Mouse (Mus musculus): ENCODE measurements around the gene Ttc25.

GRCm38 (mm10) chr11:100609355-100609996 is 64.1 kb downstream of the Ttc25 start:
- TF ChIP-seq POLR2A (IDR thresholded peaks at IDR 0.05; ENCODE audit: insufficient read length, low read depth) (no peak), USF1 (IDR thresholded peaks at IDR 0.05; ENCODE audit: low read depth) (no peak), TCF3 (IDR thresholded peaks at IDR 0.05; ENCODE audit: insufficient read length, low read depth) (no peak), TCF12 (IDR thresholded peaks at IDR 0.05; ENCODE audit: insufficient read depth, poor library complexity, severe bottlenecking) (no peak), REST (IDR thresholded peaks at IDR 0.05; ENCODE audit: insufficient read depth, insufficient read length) (no peak), E2F4 (IDR thresholded peaks at IDR 0.05; ENCODE audit: insufficient read depth) (no peak), POLR2AphosphoS2 (IDR thresholded peaks at IDR 0.05; ENCODE audit: insufficient read length, low read depth) (no peak), SRF (IDR thresholded peaks at IDR 0.05; ENCODE audit: control insufficient read depth, insufficient read length, low read depth) (no peak), MAX (IDR thresholded peaks at IDR 0.05; ENCODE audit: low read depth) (no peak), CEBPB (IDR thresholded peaks at IDR 0.05; ENCODE audit: insufficient read depth, poor library complexity, severe bottlenecking) (no peak), MYOD1 (IDR thresholded peaks at IDR 0.05; ENCODE audit: control insufficient read depth in 1 of 3, insufficient read length in 2 of 3, low read depth in 2 of 3) (no peak), MYOG (IDR thresholded peaks at IDR 0.05; ENCODE audit: control insufficient read depth in 1 of 3, insufficient read depth in 1 of 3, insufficient read length in 2 of 3, low read depth in 2 of 3) (no peak)
